Mouse (Mus musculus): ENCODE data around the gene Proser1. TPM values are rescaled to one million over a fixed set of nuclear protein-coding genes. Genes with fewer than 3 reads are reported as not detected.

Gene Proser1
- polyA plus RNA-seq (2012; fragmentation: generic; extraction: Trizol) = 1 to 10 TPM in 1 of 2 experiments, under 1 TPM in 1; 0.99 to 7.2 TPM

GRCm38 (mm10) chr3:53463046-53463764 lies at the start of gene Proser1, which contains the start of gene Nhlrc3:
Proser1 (plus strand) TSS chr3:53463666.
Nhlrc3 (minus strand) TSS chr3:53463332.

GRCm38 (mm10) chr3:53488353-53488752 lies 24.9 kb downstream of the Proser1 start, which contains the start of gene Stoml3:
Stoml3 (plus strand) TSS chr3:53488653.

Other genes starting within 250 kb of the Proser1 start
- 1 to 10 TPM in 1 of 2 experiments, under 1 TPM in 1; 0.42 to 3.2 TPM for gene Nhlrc3, start 334 bp upstream of the Proser1 start, polyA plus RNA-seq (2012; fragmentation: generic; extraction: Trizol)
- gene Stoml3, start 25.0 kb downstream of the Proser1 start, polyA plus RNA-seq (2012; fragmentation: generic; extraction: Trizol) = not detected
- gene Frem2, start 193.7 kb downstream of the Proser1 start, polyA plus RNA-seq (2012; fragmentation: generic; extraction: Trizol) = not detected

All from C3H10T1/2 (cell line).